Mouse (Mus musculus) megakaryocyte, embryonic 14.5 days (primary cell): Measurements from ENCODE around the gene Slc24a1.

Experiments used
- FLI1 ChIP-seq: IDR thresholded peaks from 2 replicates; pipeline ENCODE4 v1.6.1; 2012; ENCODE audit warnings: low read length, inconsistent platforms, mixed read lengths
- GATA1 ChIP-seq: IDR thresholded peaks from 3 replicates; pipeline ENCODE4 v1.6.1; 2012; ENCODE audit warnings: mixed read lengths, low read length, inconsistent platforms, borderline replicate concordance

DNA sequence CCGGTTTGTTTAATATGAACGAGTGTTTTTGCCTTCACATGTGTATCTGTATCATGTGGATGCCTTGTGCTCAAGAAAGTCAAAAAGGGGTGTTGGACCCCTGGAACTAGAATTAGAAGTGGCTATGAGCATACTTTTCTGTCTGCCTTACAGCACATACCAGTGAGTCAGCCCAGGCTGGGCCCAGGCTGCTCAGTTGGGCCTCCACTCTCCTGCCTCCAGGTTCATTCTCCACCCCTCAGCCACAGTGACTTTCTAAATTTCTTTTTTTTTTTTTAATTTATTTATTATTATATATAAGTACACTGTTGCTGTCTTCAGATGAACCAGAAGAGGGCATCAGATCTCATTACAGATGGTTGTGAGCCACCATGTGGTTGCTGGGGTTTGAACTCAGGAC is 11.6 kb downstream of the Slc24a1 start:
- no peak for TF ChIP-seq GATA1
- TF ChIP-seq FLI1: no peak
